24 mouse cellular contexts compared by ENCODE assay signal in the genomic region with DNA sequence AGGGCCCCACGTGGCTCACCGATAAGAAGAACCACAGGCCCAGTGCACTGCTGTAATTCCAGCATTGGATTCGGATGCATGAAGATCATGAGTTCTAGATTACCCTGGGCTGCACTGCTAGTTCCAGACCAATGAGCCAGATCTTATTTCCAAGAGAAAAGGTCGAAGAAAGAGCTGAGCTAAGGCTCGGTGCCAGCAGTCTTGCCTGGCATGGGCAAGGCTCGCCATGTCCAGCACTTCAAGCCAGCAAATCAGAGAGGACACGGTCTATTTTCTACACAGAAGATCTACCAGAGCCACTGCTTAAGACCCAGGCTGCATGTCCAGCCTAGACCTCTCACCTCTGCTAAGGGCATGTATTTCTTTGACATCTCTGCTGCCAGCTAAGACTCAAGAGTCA.
DNase-seq lines count a peak whose midpoint lies in the region; ATAC-seq and TF ChIP-seq lines count a peak whose summit lies in the region.
"Had no signal": no experiment of that assay in that cellular context is flagged by ENCODE, and none has a peak within 500 bp of the region (broad histone marks: within the 10 kb centered on the region; RNA-seq: fewer than 3 reads in every experiment).

No protein-coding gene starts in this region.

- no peak overlapping the region for H3K27ac ChIP-seq in gastrocnemius, adult 2 months
- H3K27ac ChIP-seq in midbrain, embryonic 10.5 days (replicated peaks): peak overlapping the region; percentile 23
- H3K27ac ChIP-seq in midbrain, embryonic 15.5 days: no peak overlapping the region
- H3K27ac ChIP-seq: embryonic facial prominence, embryonic 15.5 days; hindbrain, embryonic 15.5 days; layer of hippocampus, adult 2 months; neural tube, embryonic 13.5 days had no signal

- H3K9me3 ChIP-seq in midbrain, embryonic 10.5 days (replicated peaks): no peaks in the 10 kb centered on the region
- no peaks in the 10 kb centered on the region for H3K9me3 ChIP-seq in midbrain, embryonic 15.5 days
- H3K9me3 ChIP-seq: embryonic facial prominence, embryonic 15.5 days; G1E; heart, embryonic 12.5 days; hindbrain, embryonic 15.5 days; neural tube, embryonic 13.5 days had no signal

- no peaks in the 10 kb centered on the region for H3K36me3 ChIP-seq in midbrain, embryonic 10.5 days
- H3K36me3 ChIP-seq in midbrain, embryonic 15.5 days (replicated peaks): no peaks in the 10 kb centered on the region
- H3K36me3 ChIP-seq: embryonic facial prominence, embryonic 15.5 days; G1E; heart, embryonic 12.5 days; hindbrain, embryonic 15.5 days; neural tube, embryonic 13.5 days had no signal

- WGBS in midbrain, embryonic 10.5 days: 72% methylated on average over 7 of the region's 7 CpGs
- WGBS in midbrain, embryonic 15.5 days: 72% methylated on average over 7 of the region's 7 CpGs

- peaks cover 28% of the 10 kb centered on the region for H3K4me1 ChIP-seq in midbrain, embryonic 10.5 days
- peaks cover 7% of the 10 kb centered on the region for H3K4me1 ChIP-seq in midbrain, embryonic 15.5 days
- H3K4me1 ChIP-seq: embryonic facial prominence, embryonic 15.5 days had no signal

- TF ChIP-seq CTCF in gastrocnemius, adult 2 months (IDR thresholded peaks at IDR 0.05): no peak

- intact Hi-C loops in gastrocnemius, adult 2 months (cut with DNase I): no loop called here

- ATAC-seq in midbrain, embryonic 15.5 days (replicated peaks): no peak
- ATAC-seq: forebrain, postnatal 0 days; intestine, embryonic 16.5 days; Patski had no signal

- no peak overlapping the region for H3K9ac ChIP-seq in midbrain, embryonic 15.5 days
- H3K9ac ChIP-seq: embryonic facial prominence, embryonic 15.5 days; forebrain, postnatal 0 days; heart, embryonic 12.5 days; hindbrain, embryonic 15.5 days; neural tube, embryonic 13.5 days had no signal

- H3K27me3 ChIP-seq in midbrain, embryonic 10.5 days (ENCODE audit: low read depth, poor library complexity, severe bottlenecking): peaks cover 8% of the 10 kb centered on the region; the same call in 1 of the 2 replicates
- H3K27me3 ChIP-seq in midbrain, embryonic 15.5 days (replicated peaks): no peaks in the 10 kb centered on the region
- H3K27me3 ChIP-seq: embryonic facial prominence, embryonic 15.5 days; heart, embryonic 12.5 days; hindbrain, embryonic 15.5 days; neural tube, embryonic 13.5 days had no signal

- DNase-seq in gastrocnemius, adult 2 months: peak; percentile 66
- no peak for DNase-seq in gastrocnemius, postnatal 10 days
- DNase-seq in kidney, adult 11 months: peak; percentile 43
- DNase-seq in kidney, postnatal 10 days: no peak
- no peak for DNase-seq in midbrain, embryonic 10.5 days (ENCODE audit: low spot score)
- no peak for DNase-seq in right cerebral cortex, postnatal 4 days
- DNase-seq: adrenal gland, adult 2 months; B cell, adult 2 months; forebrain, postnatal 0 days; heart, adult 11 months; heart, postnatal 10 days; lung, postnatal 4 days; right cerebral cortex, postnatal 25 days; thymus, postnatal 25 days had no signal

- H3K4me3 ChIP-seq in gastrocnemius, adult 2 months: no peak overlapping the region
- no peak overlapping the region for H3K4me3 ChIP-seq in midbrain, embryonic 10.5 days
- no peak overlapping the region for H3K4me3 ChIP-seq in midbrain, embryonic 15.5 days
- H3K4me3 ChIP-seq: embryonic facial prominence, embryonic 15.5 days; heart, embryonic 12.5 days; hindbrain, embryonic 15.5 days; layer of hippocampus, adult 2 months; myocyte; neural tube, embryonic 13.5 days had no signal

- H3K4me2 ChIP-seq in midbrain, embryonic 15.5 days: no peak overlapping the region
- H3K4me2 ChIP-seq: embryonic facial prominence, embryonic 15.5 days; heart, embryonic 12.5 days; hindbrain, embryonic 15.5 days; neural tube, embryonic 13.5 days had no signal

Comparison
In these comparisons a context has a peak if more than half of its experiments do, and no peak if none do; other contexts are left out.
1. DNase-seq: peak in gastrocnemius, adult 2 months (single experiment) and kidney, adult 11 months (single experiment); none in gastrocnemius, postnatal 10 days (single experiment), kidney, postnatal 10 days (single experiment), midbrain, embryonic 10.5 days (single experiment) and right cerebral cortex, postnatal 4 days (single experiment).